Mouse (Mus musculus) brain, embryonic 14.5 days (tissue): Measurements from ENCODE around the gene Guca2a.

Source experiments
- CTCF ChIP-seq: fragments of 200-500 bp; IDR thresholded peaks from 2 replicates; pipeline ENCODE4 v1.5.1; 2012; ENCODE audit warnings: inconsistent platforms, mild to moderate bottlenecking, moderate library complexity, borderline replicate concordance; ENCODE audit not compliant: insufficient read depth, insufficient read length; ENCODE audit errors: extremely low read depth
- POLR2A ChIP-seq: fragments of 200-500 bp; IDR thresholded peaks from 2 replicates; pipeline ENCODE4 v1.6.1; 2012; ENCODE audit warnings: mild to moderate bottlenecking, inconsistent platforms, borderline replicate concordance; ENCODE audit not compliant: poor library complexity, insufficient read depth, insufficient read length, severe bottlenecking; ENCODE audit errors: extremely low read depth

GRCm38 (mm10) chr4:119658246-119658645, 20.7 kb downstream of the Guca2a start:
- no peak for TF ChIP-seq POLR2A
- no peak for TF ChIP-seq CTCF
